Mouse (Mus musculus): ENCODE measurements around the gene Ift27.

DNA sequence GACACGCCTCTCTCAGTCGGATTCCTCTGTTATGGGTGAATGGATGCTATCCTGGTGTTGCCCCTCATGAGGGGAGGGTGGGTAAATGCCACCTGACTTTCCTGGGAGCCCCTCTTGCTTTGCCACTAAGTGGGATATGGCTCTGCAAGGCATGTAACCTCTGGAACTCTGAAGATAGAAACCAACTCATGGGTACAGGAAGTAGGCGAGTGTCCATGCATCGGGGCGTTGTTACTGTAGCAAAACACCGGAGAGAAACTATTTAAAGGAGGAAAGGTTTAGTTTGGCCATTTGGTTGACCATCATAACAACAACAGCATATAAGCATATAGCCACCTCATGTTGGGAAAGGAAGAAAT lies 959 bp upstream of the Ift27 start:
- no peak for TF ChIP-seq CTCF (IDR thresholded peaks at IDR 0.05; ENCODE audit: extremely low read depth, insufficient read length, insufficient replicate concordance, low read depth, low read length)
- TF ChIP-seq POLR2A (IDR thresholded peaks at IDR 0.05; ENCODE audit: low read depth, low read length): no peak
